Mouse (Mus musculus) cortical plate, adult 2 months (tissue): ENCODE results near the gene Ndufa12.

Experiments used
- CTCF ChIP-seq: fragments of 200-500 bp; IDR thresholded peaks from 2 replicates; pipeline ENCODE4 v1.5.1; 2011; ENCODE audit warnings: mild to moderate bottlenecking, control low read depth, low read length; ENCODE audit not compliant: insufficient read depth; ENCODE audit errors: extremely low read depth
- POLR2A ChIP-seq: fragments of 200-500 bp; IDR thresholded peaks from 2 replicates; pipeline ENCODE4 v1.6.1; 2011; ENCODE audit warnings: mild to moderate bottlenecking, low read length, control low read depth; ENCODE audit not compliant: insufficient read depth; ENCODE audit errors: extremely low read depth

DNA sequence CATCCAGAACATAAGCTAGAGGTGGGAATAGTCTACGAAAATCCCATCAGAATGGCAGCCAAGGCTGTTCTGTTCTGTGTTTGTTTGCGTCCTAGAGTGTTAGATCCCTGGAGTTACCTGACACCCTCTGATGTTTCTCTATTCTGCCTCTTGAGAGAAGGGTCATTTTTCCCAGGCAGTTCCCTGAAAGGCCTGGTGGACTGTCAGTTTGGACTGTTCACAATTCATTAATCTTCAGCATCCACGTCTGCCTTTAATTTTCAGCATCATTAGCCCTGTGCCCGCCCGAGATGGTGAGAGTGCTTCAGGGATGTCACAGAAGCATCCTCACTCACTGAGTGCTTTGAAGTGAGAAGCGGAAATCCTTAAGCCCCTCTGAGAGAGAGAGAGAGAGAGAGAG, 57.2 kb downstream of the Ndufa12 start:
- no peak for TF ChIP-seq POLR2A
- TF ChIP-seq CTCF: no peak
